Mouse (Mus musculus) liver, embryonic 14 days (tissue): ENCODE measurements around the gene Acss3. TPM values are rescaled to one million over a fixed set of nuclear protein-coding genes. Genes with fewer than 3 reads are reported as not detected.

Source experiments
- polyA plus RNA-seq: library from polyadenylated mRNA; depleted of rRNA; stranded (reverse); fragments of >200 nt; gene quantifications from 2 replicates; pipeline ENCODE4 v1.2.3, GENCODE M21; 2012; rRNA removed

Gene Acss3
- polyA plus RNA-seq, result 0.24 and 0.28 TPM in 2 replicates

GRCm38 (mm10) chr10:107123529-107124335 lies at the start of gene Acss3:
Gene Acss3 (minus strand): TSS chr10:107123668.

Other genes with a start within 250 kb of the Acss3 start
- gene Lin7a, start 148.0 kb upstream of the Acss3 start, polyA plus RNA-seq, result 0.47 and 0.51 TPM in 2 replicates